Comparison of ENCODE assay signal across 8 mouse cellular contexts in the genomic region with DNA sequence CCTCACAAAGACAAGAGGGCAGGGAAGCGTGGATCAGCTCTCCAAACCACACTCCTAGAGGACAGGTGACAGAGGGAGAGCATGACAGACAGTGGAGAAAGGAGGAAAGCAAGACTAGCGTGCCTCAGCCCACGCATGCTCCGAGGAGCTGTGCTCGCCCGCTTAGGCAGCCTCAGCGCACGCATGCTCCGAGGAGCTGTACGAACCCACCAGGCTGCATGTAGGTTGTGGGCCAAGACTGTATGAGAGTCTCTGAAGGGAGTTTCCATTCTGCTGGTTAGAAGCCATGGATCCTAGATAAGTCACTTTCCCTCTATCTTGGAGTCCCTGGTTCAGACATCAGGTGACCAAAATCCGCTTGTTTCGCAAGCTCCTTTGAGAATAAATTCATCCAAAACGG. TPM values are rescaled to one million over a fixed set of nuclear protein-coding genes. Genes with fewer than 3 reads are reported as not detected.
DNase-seq lines count a peak whose midpoint lies in the region; ATAC-seq lines count a peak whose summit lies in the region.

No protein-coding gene starts in this region.

- peak; percentile 79 for ATAC-seq in embryonic facial prominence, embryonic 11.5 days (replicated peaks; ENCODE audit: insufficient number of reproducible peaks, low FRiP score, low TSS enrichment, low read depth)
- peak; percentile 93 for ATAC-seq in hindbrain, embryonic 13.5 days (ENCODE audit: low FRiP score)
- peak; percentile 60; the same call in 1 of the 2 replicates for ATAC-seq in liver, embryonic 16.5 days (ENCODE audit: low read depth)
- peak; percentile 30; the same call in 1 of the 2 replicates for ATAC-seq in stomach, embryonic 14.5 days (ENCODE audit: insufficient number of reproducible peaks, insufficient read depth, low FRiP score, low read depth)

- H3K4me2 ChIP-seq in embryonic facial prominence, embryonic 11.5 days (ENCODE audit: low read depth, low read length): peak overlapping the region; percentile 21; the same call in 1 of the 2 replicates
- H3K4me2 ChIP-seq in hindbrain, embryonic 13.5 days: peak overlapping the region; percentile 48
- peak overlapping the region; percentile 65 for H3K4me2 ChIP-seq in liver, embryonic 16.5 days (ENCODE audit: low read depth, low read length)
- peak overlapping the region; percentile 28; the same call in 1 of the 2 replicates for H3K4me2 ChIP-seq in stomach, embryonic 14.5 days (replicated peaks; ENCODE audit: low read depth, low read length)

- H3K4me1 ChIP-seq in embryonic facial prominence, embryonic 11.5 days (ENCODE audit: control insufficient read depth, insufficient read depth, low read length): no peaks in the 10 kb centered on the region; the same call in 1 of the 2 replicates
- H3K4me1 ChIP-seq in hindbrain, embryonic 13.5 days (replicated peaks): peaks cover 30% of the 10 kb centered on the region
- peaks cover 6% of the 10 kb centered on the region; the same call in 1 of the 2 replicates for H3K4me1 ChIP-seq in liver, embryonic 16.5 days (ENCODE audit: control insufficient read depth, low read depth, low read length)
- peaks cover 5% of the 10 kb centered on the region; the same call in 1 of the 2 replicates for H3K4me1 ChIP-seq in stomach, embryonic 14.5 days (ENCODE audit: control insufficient read depth, insufficient read depth, low read length)

- H3K27ac ChIP-seq in embryonic facial prominence, embryonic 11.5 days (replicated peaks; ENCODE audit: low read depth, low read length): 0 out of 2 replicates have a peak overlapping the region, but pooled peaks have one; percentile 25
- peak overlapping the region; percentile 86 for H3K27ac ChIP-seq in hindbrain, embryonic 13.5 days
- H3K27ac ChIP-seq in liver, embryonic 16.5 days (ENCODE audit: low read length): no peak overlapping the region
- H3K27ac ChIP-seq in stomach, embryonic 14.5 days (ENCODE audit: low read length): no peak overlapping the region

- H3K36me3 ChIP-seq in embryonic facial prominence, embryonic 11.5 days (replicated peaks; ENCODE audit: control insufficient read depth, insufficient read depth, low read depth, low read length): no peaks in the 10 kb centered on the region
- no peaks in the 10 kb centered on the region for H3K36me3 ChIP-seq in hindbrain, embryonic 13.5 days
- no peaks in the 10 kb centered on the region for H3K36me3 ChIP-seq in liver, embryonic 16.5 days (ENCODE audit: control insufficient read depth, insufficient read depth)
- no peaks in the 10 kb centered on the region for H3K36me3 ChIP-seq in stomach, embryonic 14.5 days (ENCODE audit: control insufficient read depth, insufficient read depth, low read length)

- 6% methylated on average over 13 of the region's 13 CpGs for WGBS in embryonic facial prominence, embryonic 11.5 days
- 4% methylated on average over 13 of the region's 13 CpGs for WGBS in hindbrain, embryonic 13.5 days
- 13% methylated on average over 13 of the region's 13 CpGs for WGBS in liver, embryonic 16.5 days (ENCODE audit: insufficient replicate concordance)
- 25% methylated on average over 13 of the region's 13 CpGs for WGBS in stomach, embryonic 14.5 days

- H3K9me3 ChIP-seq in embryonic facial prominence, embryonic 11.5 days (replicated peaks; ENCODE audit: control insufficient read depth, low read length): no peaks in the 10 kb centered on the region
- peaks cover 2% of the 10 kb centered on the region; the same call in 1 of the 2 replicates for H3K9me3 ChIP-seq in hindbrain, embryonic 13.5 days
- no peaks in the 10 kb centered on the region for H3K9me3 ChIP-seq in liver, embryonic 16.5 days (replicated peaks; ENCODE audit: control insufficient read depth, low read length)
- no peaks in the 10 kb centered on the region for H3K9me3 ChIP-seq in stomach, embryonic 14.5 days (ENCODE audit: control insufficient read depth, low read depth, low read length)

- H3K4me3 ChIP-seq in embryonic facial prominence, embryonic 11.5 days (ENCODE audit: low read depth, low read length): peak overlapping the region; percentile 0; the same call in 1 of the 2 replicates
- peak overlapping the region; percentile 23 for H3K4me3 ChIP-seq in hindbrain, embryonic 13.5 days
- peak overlapping the region; percentile 35 for H3K4me3 ChIP-seq in liver, embryonic 16.5 days (ENCODE audit: low read depth, low read length)
- H3K4me3 ChIP-seq in stomach, embryonic 14.5 days (ENCODE audit: low read depth, low read length): no peak overlapping the region

- peak; percentile 32 for DNase-seq in layer of hippocampus, adult 9-11 months
- DNase-seq in layer of hippocampus, postnatal 25 days (ENCODE audit: extremely low spot score in 1 of 2, low spot score in 1 of 2): no peak
- peak; percentile 50 for DNase-seq in embryonic facial prominence, embryonic 11.5 days (ENCODE audit: low spot score)
- no peak for DNase-seq in thymus, postnatal 14 days
- DNase-seq in T-cell, adult 2 months (ENCODE audit: low spot score): no peak

- H3K9ac ChIP-seq in embryonic facial prominence, embryonic 11.5 days (replicated peaks; ENCODE audit: low read length): peak overlapping the region; percentile 19; the same call in 1 of the 2 replicates
- H3K9ac ChIP-seq in hindbrain, embryonic 13.5 days: peak overlapping the region; percentile 60
- H3K9ac ChIP-seq in liver, embryonic 16.5 days (ENCODE audit: low read depth, low read length): no peak overlapping the region
- H3K9ac ChIP-seq in stomach, embryonic 14.5 days (replicated peaks; ENCODE audit: low read depth, low read length): no peak overlapping the region

- peaks cover 4% of the 10 kb centered on the region; the same call in 1 of the 2 replicates for H3K27me3 ChIP-seq in embryonic facial prominence, embryonic 11.5 days (ENCODE audit: control insufficient read depth, insufficient read depth, low read length)
- no peaks in the 10 kb centered on the region for H3K27me3 ChIP-seq in hindbrain, embryonic 13.5 days
- H3K27me3 ChIP-seq in liver, embryonic 16.5 days (ENCODE audit: control insufficient read depth, insufficient read depth, low read depth, low read length): peaks cover 11% of the 10 kb centered on the region
- H3K27me3 ChIP-seq in stomach, embryonic 14.5 days (ENCODE audit: control insufficient read depth, insufficient read depth, low read length): no peaks in the 10 kb centered on the region

RNA-seq across cellular contexts. Expression of a gene that starts 29.8 kb away (rescaled TPM):
- 10 to 100 TPM; 30.7 to 37.8 TPM for total RNA-seq in layer of hippocampus, postnatal 25 days (2021)
- polyA plus RNA-seq in embryonic facial prominence, embryonic 11.5 days (2014; fragmentation: Nextera tagmentation; extraction: Ambion mirVana): 6.0 and 8.9 TPM in 2 replicates
- polyA plus RNA-seq in hindbrain, embryonic 13.5 days (2015; fragmentation: Nextera tagmentation; extraction: Ambion mirVana): 50.9 TPM in 2 replicates
- polyA plus RNA-seq in liver, embryonic 16.5 days (2015; fragmentation: Nextera tagmentation; extraction: Ambion mirVana): 0.05 and 0.21 TPM in 2 replicates
- 13.2 and 14.7 TPM in 2 replicates for polyA plus RNA-seq in stomach, embryonic 14.5 days (2014; fragmentation: Nextera tagmentation; extraction: Ambion mirVana)

RNA-seq across cellular contexts. Expression of a gene that starts 40.2 kb away (rescaled TPM):
- total RNA-seq in layer of hippocampus, postnatal 25 days (2021): 100 to 1,000 TPM; 115 to 116 TPM
- 41.1 and 41.9 TPM in 2 replicates for polyA plus RNA-seq in embryonic facial prominence, embryonic 11.5 days (2014; fragmentation: Nextera tagmentation; extraction: Ambion mirVana)
- polyA plus RNA-seq in hindbrain, embryonic 13.5 days (2015; fragmentation: Nextera tagmentation; extraction: Ambion mirVana): 60.7 and 66.5 TPM in 2 replicates
- 1.9 and 2.5 TPM in 2 replicates for polyA plus RNA-seq in liver, embryonic 16.5 days (2015; fragmentation: Nextera tagmentation; extraction: Ambion mirVana)
- 42.8 and 52.9 TPM in 2 replicates for polyA plus RNA-seq in stomach, embryonic 14.5 days (2014; fragmentation: Nextera tagmentation; extraction: Ambion mirVana)

Comparison
In these comparisons a context has a peak if more than half of its experiments do, and no peak if none do; other contexts are left out.
1. DNase-seq: peak in layer of hippocampus, adult 9-11 months (single experiment) and embryonic facial prominence, embryonic 11.5 days (single experiment); none in layer of hippocampus, postnatal 25 days (0 of 2), thymus, postnatal 14 days (single experiment) and T-cell, adult 2 months (single experiment).
2. ATAC-seq: peak in every context shown above with its lines; median percentile 93 in hindbrain, embryonic 13.5 days; 79 in embryonic facial prominence, embryonic 11.5 days; 60 in liver, embryonic 16.5 days; 30 in stomach, embryonic 14.5 days.
3. H3K27ac ChIP-seq: peak in embryonic facial prominence, embryonic 11.5 days (single experiment) and hindbrain, embryonic 13.5 days (single experiment); none in liver, embryonic 16.5 days (single experiment) and stomach, embryonic 14.5 days (single experiment).
4. H3K9ac ChIP-seq: peak in embryonic facial prominence, embryonic 11.5 days (single experiment) and hindbrain, embryonic 13.5 days (single experiment); none in liver, embryonic 16.5 days (single experiment) and stomach, embryonic 14.5 days (single experiment).
5. RNA of a gene that starts 40.2 kb away (polyA plus RNA-seq): 60.7 to 66.5 TPM in hindbrain, embryonic 13.5 days, 42.8 to 52.9 TPM in stomach, embryonic 14.5 days and 41.1 to 41.9 TPM in embryonic facial prominence, embryonic 11.5 days; 1.9 to 2.5 TPM in liver, embryonic 16.5 days; every median in the first group is over 10 times any median in the second.
6. Peak in every context shown above with its lines, with median percentiles within 50 percentile points of each other: H3K4me2 ChIP-seq.